Mouse (Mus musculus): ENCODE measurements around the gene Utp3.

DNA sequence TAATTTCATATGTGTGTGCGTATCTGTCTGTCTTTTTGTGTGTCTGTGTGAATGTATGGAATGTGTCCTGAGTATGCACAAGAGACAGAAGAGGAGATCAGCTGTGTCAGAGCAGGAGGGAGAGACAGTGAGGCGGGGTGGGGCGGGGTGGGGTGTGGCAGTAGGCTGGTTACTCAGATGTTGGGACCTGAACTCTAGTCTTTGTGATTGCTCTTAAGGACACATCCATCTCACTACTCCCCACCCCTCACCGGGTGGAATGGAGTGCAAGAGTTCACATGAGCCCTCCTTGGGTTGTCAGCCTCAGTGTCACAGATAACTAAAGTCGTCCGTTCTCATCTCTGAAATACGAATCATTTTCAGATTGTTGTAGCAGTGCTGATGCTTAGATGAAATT lies 39.9 kb downstream of the Utp3 start:
- TF ChIP-seq POLR2A (IDR thresholded peaks at IDR 0.05; ENCODE audit: control insufficient read depth, low read depth, low read length) (no peak), CTCF (IDR thresholded peaks at IDR 0.05; ENCODE audit: control insufficient read depth, insufficient read depth, insufficient replicate concordance, low read depth, low read length) (no peak)
